Mouse (Mus musculus) small intestine, adult 2 months (tissue): ENCODE measurements around the gene Ifit3b. TPM values are rescaled to one million over a fixed set of nuclear protein-coding genes. Genes with fewer than 3 reads are reported as not detected.
"Not testable (repeated sequence)": the region's sequence is repeated elsewhere in the genome, so short reads cannot be mapped to it uniquely, and the experiment has no call there.

Source experiments
- H3K27ac ChIP-seq: fragments of 200-500 bp; 2 replicates; pipeline ENCODE4 v1.5.1; 2012; ENCODE audit warnings: low read depth, low read length, control low read depth, inconsistent platforms; ENCODE audit not compliant: insufficient read depth
- H3K27me3 ChIP-seq: fragments of 200-500 bp; 2 replicates; pipeline ENCODE4 v1.6.1; 2012; ENCODE audit warnings: mild to moderate bottlenecking, moderate library complexity, low read length, inconsistent platforms; ENCODE audit not compliant: control insufficient read depth, insufficient read depth
- H3K36me3 ChIP-seq: fragments of 200-500 bp; 2 replicates; pipeline ENCODE4 v1.6.1; 2012; ENCODE audit warnings: mild to moderate bottlenecking, low read length, control low read depth, inconsistent platforms; ENCODE audit not compliant: control insufficient read depth, insufficient read depth
- H3K4me1 ChIP-seq: fragments of 200-500 bp; 2 replicates; pipeline ENCODE4 v1.6.1; 2012; ENCODE audit warnings: low read length, inconsistent platforms, mixed read lengths; ENCODE audit not compliant: control insufficient read depth, insufficient read depth, insufficient read length
- H3K4me3 ChIP-seq: fragments of 200-500 bp; 2 replicates; pipeline ENCODE4 v1.5.1; 2012; ENCODE audit warnings: low read depth, mild to moderate bottlenecking, control low read depth, inconsistent platforms, low read length, moderate library complexity
- CTCF ChIP-seq: fragments of 200-500 bp; IDR thresholded peaks from 2 replicates; pipeline ENCODE4 v1.5.1; 2012; ENCODE audit warnings: low read depth, mild to moderate bottlenecking, control low read depth, inconsistent platforms, low read length, moderate library complexity, mixed read lengths; ENCODE audit not compliant: insufficient replicate concordance, insufficient read length; ENCODE audit errors: extremely low read depth
- POLR2A ChIP-seq: fragments of 200-500 bp; IDR thresholded peaks from 2 replicates; pipeline ENCODE4 v1.6.1; 2012; ENCODE audit warnings: low read depth, mild to moderate bottlenecking, control low read depth, inconsistent platforms, low read length, moderate library complexity
- WGBS: fragments of 180-500 bp; shearing (Covaris S2); methylation state at CpG from one replicate; pipeline ENCODE4 v1.1.7; 2018; 5-methylcytosine and 5-hydroxymethylcytosine counted together
- polyA plus RNA-seq: library from polyadenylated mRNA; depleted of rRNA; stranded (reverse); fragments of >200 nt; gene quantifications from 2 replicates; pipeline ENCODE4 v1.2.3, GENCODE M21; 2012

Gene Ifit3b
- polyA plus RNA-seq, 1 experiment: 0.90 TPM

DNA sequence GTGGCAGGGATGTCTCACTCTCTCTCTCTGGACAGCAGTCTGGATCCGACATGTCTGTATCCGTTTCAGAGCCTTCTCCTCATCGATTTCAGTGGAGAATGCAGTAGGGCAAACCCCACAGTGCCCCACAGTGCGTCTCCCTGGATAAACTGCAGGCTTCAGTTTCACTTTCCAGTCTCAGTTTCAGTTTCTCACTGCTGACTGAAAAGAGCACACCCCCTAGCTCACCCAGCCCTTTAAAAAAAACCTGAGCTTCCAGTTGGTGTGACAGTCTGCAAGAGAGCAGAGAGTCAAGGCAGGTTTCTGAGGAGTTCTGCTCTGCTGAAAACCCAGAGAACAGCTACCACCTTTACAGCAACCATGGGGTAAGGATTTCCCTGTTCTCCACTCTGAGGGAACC is 32.9 kb downstream of the Ifit3b start, which contains the start of the genes Ifit1bl2 and Ifit1:
Gene Ifit1bl2 (minus strand): TSS at position 121 of the 400 bp plus-strand sequence.
Gene Ifit1 (plus strand): TSS at position 249 of the 400 bp plus-strand sequence.
- peak within 1 kb of the TSS; percentile 75 for H3K27ac ChIP-seq
- WGBS: 2% methylated on average over 4 of the region's 4 CpGs
- no peaks in the 10 kb centered on the region; the same call in 1 of the 2 replicates for H3K36me3 ChIP-seq
- peaks cover 2% of the 10 kb centered on the region; the same call in 1 of the 2 replicates for H3K4me1 ChIP-seq
- H3K27me3 ChIP-seq: no peaks in the 10 kb centered on the region
- TF ChIP-seq POLR2A: no peak
- no peak for TF ChIP-seq CTCF
- H3K4me3 ChIP-seq: peak within 1 kb of the TSS; percentile 48

DNA sequence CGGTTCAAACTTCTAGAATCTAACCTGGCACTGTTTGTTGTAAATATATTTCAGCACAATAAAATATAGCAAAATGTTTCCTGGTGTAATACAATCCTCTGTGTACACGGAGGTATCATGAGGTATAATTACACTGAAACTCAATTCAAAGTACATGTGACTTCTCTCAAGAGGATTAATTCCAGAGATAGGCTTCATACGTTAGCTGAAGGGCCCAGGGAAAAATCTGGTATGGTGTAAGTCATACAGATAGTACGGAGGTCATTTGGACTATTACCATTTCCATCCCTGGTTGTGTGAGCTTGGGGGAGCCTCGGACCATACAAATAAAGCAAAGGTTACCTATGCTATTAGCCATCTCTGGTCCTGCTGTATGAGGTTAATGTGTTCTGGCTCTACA is 34.8 kb downstream of the Ifit3b start:
- Histone ChIP-seq H3K27me3 (no peaks in the 10 kb centered on the region), H3K27ac (no peak overlapping the region), H3K4me3 (no peak overlapping the region), H3K4me1 (peaks cover 2% of the 10 kb centered on the region; the same call in 1 of the 2 replicates), H3K36me3 (peaks cover 2% of the 10 kb centered on the region)
- TF ChIP-seq POLR2A: no peak
- TF ChIP-seq CTCF: no peak
- 39% methylated on average over 5 of the region's 5 CpGs for WGBS

DNA sequence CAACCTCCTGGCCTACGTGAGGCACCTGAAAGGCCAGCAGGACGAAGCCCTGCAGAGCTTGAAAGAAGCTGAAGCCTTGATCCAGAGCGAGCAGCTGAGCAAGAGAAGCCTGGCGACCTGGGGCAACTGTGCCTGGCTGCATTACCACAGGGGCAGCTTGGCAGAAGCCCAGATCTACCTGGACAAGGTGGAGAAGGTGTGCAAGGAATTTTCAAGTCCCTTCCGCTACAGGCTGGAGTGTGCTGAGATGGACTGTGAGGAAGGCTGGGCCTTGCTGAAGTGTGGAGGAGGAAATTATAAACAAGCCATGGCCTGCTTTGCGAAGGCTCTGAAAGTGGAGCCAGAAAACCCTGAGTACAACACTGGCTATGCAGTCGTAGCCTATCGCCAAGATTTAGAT is 39.9 kb downstream of the Ifit3b start:
- not testable (repeated sequence) for H3K27ac ChIP-seq, H3K4me3 ChIP-seq, H3K27me3 ChIP-seq, H3K4me1 ChIP-seq
- H3K36me3 ChIP-seq: peaks cover 17% of the 10 kb centered on the region
- WGBS: 88% methylated on average over 8 of the region's 8 CpGs

DNA sequence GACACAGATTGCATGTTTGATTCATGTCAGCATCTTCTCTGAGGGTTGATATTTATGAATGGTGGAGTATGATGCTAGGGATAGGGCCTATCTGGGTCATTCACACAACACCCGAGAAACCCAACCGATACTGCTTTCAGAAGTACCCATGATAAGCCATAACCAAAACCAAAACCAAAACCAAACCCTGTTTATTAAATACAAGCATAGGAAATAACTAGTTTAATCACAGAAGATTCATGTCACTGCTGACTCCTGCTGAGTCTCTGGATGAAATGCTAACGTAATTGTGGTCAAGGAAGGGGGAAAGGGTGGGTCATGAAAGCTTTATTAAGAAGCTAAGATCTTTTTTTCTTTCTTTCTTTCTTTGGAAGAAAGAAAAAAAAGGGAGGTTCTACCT is 42.5 kb downstream of the Ifit3b start:
- no peaks in the 10 kb centered on the region for H3K4me1 ChIP-seq
- 45% methylated on average over 3 of the region's 3 CpGs for WGBS
- no peak overlapping the region for H3K27ac ChIP-seq
- H3K4me3 ChIP-seq: no peak overlapping the region
- no peaks in the 10 kb centered on the region for H3K27me3 ChIP-seq
- TF ChIP-seq POLR2A (no peak), CTCF (no peak)
- peaks cover 17% of the 10 kb centered on the region for H3K36me3 ChIP-seq

GRCm38 (mm10) chr19:34650997-34651396 is 43.2 kb downstream of the Ifit3b start:
- WGBS: 86% methylated on average over 6 of the region's 6 CpGs

DNA sequence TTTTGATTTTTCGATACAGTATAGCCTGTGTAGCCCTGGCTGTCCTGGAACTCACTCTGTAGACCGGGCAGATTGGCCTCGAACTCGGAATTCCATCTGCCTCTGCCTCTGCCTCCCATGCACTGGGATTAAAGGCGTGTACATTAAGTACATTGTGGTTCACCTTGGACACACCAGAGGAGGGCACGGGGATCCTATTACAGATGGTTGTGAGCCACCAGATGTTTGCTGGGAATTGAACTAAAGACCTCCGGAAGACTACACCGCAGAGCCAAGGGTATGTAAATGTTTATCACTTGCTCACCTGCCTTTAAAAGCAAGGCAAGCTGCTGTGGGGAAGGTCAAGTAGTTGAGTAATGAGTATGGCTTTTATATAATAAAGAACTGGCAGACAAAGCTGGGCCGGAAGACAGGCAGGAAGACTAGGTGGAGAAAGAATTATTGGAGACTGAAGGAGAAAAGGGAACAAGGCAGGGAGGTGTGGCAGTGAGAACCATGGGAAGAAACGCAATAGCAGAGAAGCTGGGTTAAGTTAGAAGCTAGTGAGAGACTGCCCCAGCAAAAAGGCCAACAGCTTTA is 47.5 kb downstream of the Ifit3b start:
- no peak overlapping the region for H3K4me3 ChIP-seq
- peaks cover 1% of the 10 kb centered on the region; the same call in 1 of the 2 replicates for H3K36me3 ChIP-seq
- no peaks in the 10 kb centered on the region for H3K27me3 ChIP-seq
- H3K4me1 ChIP-seq: no peaks in the 10 kb centered on the region
- 80% methylated on average over 10 of the region's 10 CpGs for WGBS
- H3K27ac ChIP-seq: no peak overlapping the region
- TF ChIP-seq CTCF (no peak), POLR2A (no peak)

More at GRCm38 (mm10) chr19:34650997-34651396, 43.2 kb downstream of the Ifit3b start:
- TF ChIP-seq CTCF (no peak), POLR2A (no peak)
- Histone ChIP-seq H3K36me3 (peaks cover 17% of the 10 kb centered on the region), H3K27ac (no peak overlapping the region), H3K27me3 (no peaks in the 10 kb centered on the region), H3K4me1 (no peaks in the 10 kb centered on the region), H3K4me3 (no peak overlapping the region)

GRCm38 (mm10) chr19:34656511-34657298 is 48.9 kb downstream of the Ifit3b start:
- Histone ChIP-seq H3K36me3 (no peaks in the 10 kb centered on the region), H3K4me1 (no peaks in the 10 kb centered on the region), H3K27ac (no peak overlapping the region), H3K4me3 (no peak overlapping the region), H3K27me3 (no peaks in the 10 kb centered on the region)
- WGBS: 41% methylated on average over 2 of the region's 2 CpGs
- TF ChIP-seq CTCF (no peak), POLR2A (no peak)
